Mouse (Mus musculus) embryonic facial prominence, embryonic 14.5 days (tissue): ENCODE data around the gene 2200002D01Rik. TPM values are rescaled to one million over a fixed set of nuclear protein-coding genes. Genes with fewer than 3 reads are reported as not detected.

Experiments used
- ATAC-seq: fragments of 200-750 bp; cut with Nextera tagmentation; 2 replicates; pipeline ENCODE4 v1.8.0; 2017; ENCODE audit warnings: low read depth, moderate number of reproducible peaks, moderate TSS enrichment
- DNase-seq: peaks from one replicate; pipeline ENCODE4 v3.0.0-alpha.2; 2015; ENCODE audit warnings: low spot score
- H3K27ac ChIP-seq: fragments of 300-500 bp; sonication (generic); replicated peaks from 2 replicates; pipeline ENCODE4 v1.5.1; 2014; ENCODE audit warnings: low read depth, mild to moderate bottlenecking, low read length, moderate library complexity
- H3K27me3 ChIP-seq: fragments of 300-500 bp; sonication (generic); replicated peaks from 2 replicates; pipeline ENCODE4 v1.6.1; 2014; ENCODE audit warnings: low read length; ENCODE audit not compliant: control insufficient read depth, insufficient read depth
- H3K36me3 ChIP-seq: fragments of 300-500 bp; sonication (generic); 2 replicates; pipeline ENCODE4 v1.6.1; 2014; ENCODE audit warnings: low read length, mixed read lengths; ENCODE audit not compliant: control insufficient read depth, insufficient read depth
- H3K4me1 ChIP-seq: fragments of 300-500 bp; sonication (generic); 2 replicates; pipeline ENCODE4 v1.6.1; 2014; ENCODE audit warnings: antibody characterized with exemption, low read length; ENCODE audit not compliant: control insufficient read depth, insufficient read depth
- H3K4me2 ChIP-seq: fragments of 300-500 bp; sonication (generic); 2 replicates; pipeline ENCODE4 v1.6.1; 2014; ENCODE audit warnings: low read depth, mild to moderate bottlenecking, low read length, moderate library complexity, mixed read lengths
- H3K4me3 ChIP-seq: fragments of 300-500 bp; sonication (generic); 2 replicates; pipeline ENCODE4 v1.5.1; 2014; ENCODE audit warnings: low read depth, mild to moderate bottlenecking, low read length
- H3K9ac ChIP-seq: fragments of 300-500 bp; sonication (generic); 2 replicates; pipeline ENCODE4 v1.6.1; 2014; ENCODE audit warnings: low read depth, mild to moderate bottlenecking, low read length, moderate library complexity, mixed read lengths
- H3K9me3 ChIP-seq: fragments of 300-500 bp; sonication (generic); 2 replicates; pipeline ENCODE4 v1.6.1; 2016; ENCODE audit warnings: low read length; ENCODE audit not compliant: control insufficient read depth
- WGBS: fragments of 180-500 bp; shearing (Covaris S2); extraction: QIAGEN DNeasy Blood & Tissue Kit; methylation state at CpG from one replicate; pipeline ENCODE4 v1.1.7; 2014; 5-methylcytosine and 5-hydroxymethylcytosine counted together
- polyA plus RNA-seq: library from polyadenylated mRNA; unstranded; fragments of >200 nt; fragmentation: Nextera tagmentation; extraction: Ambion mirVana; gene quantifications from 2 replicates; pipeline ENCODE4 v1.2.1, GENCODE M21; 2014

The 2200002D01Rik gene
- polyA plus RNA-seq, 1 experiment from 2014 or later = 4.3 TPM

GRCm38 (mm10) chr7:29266931-29267330, 18.7 kb upstream of the 2200002D01Rik start:
- DNase-seq (peak; percentile 76), ATAC-seq (peak; percentile 68)
- H3K9me3 ChIP-seq = no peaks in the 10 kb centered on the region
- WGBS = 31% methylated on average over 4 of the region's 4 CpGs
- H3K4me2 ChIP-seq = no peak overlapping the region
- H3K36me3 ChIP-seq = no peaks in the 10 kb centered on the region
- no peak overlapping the region for H3K4me3 ChIP-seq
- no peaks in the 10 kb centered on the region for H3K4me1 ChIP-seq
- H3K9ac ChIP-seq = no peak overlapping the region
- H3K27me3 ChIP-seq = no peaks in the 10 kb centered on the region
- no peak overlapping the region for H3K27ac ChIP-seq

- no peak overlapping the region for H3K9ac ChIP-seq
- no peak overlapping the region for H3K4me2 ChIP-seq
- no peaks in the 10 kb centered on the region for H3K27me3 ChIP-seq
- H3K4me3 ChIP-seq = no peak overlapping the region
- ATAC-seq (no peak), DNase-seq (no peak)
- no peak overlapping the region for H3K27ac ChIP-seq
- no peaks in the 10 kb centered on the region for H3K4me1 ChIP-seq
- no peaks in the 10 kb centered on the region for H3K9me3 ChIP-seq
- H3K36me3 ChIP-seq = no peaks in the 10 kb centered on the region
- 63% methylated on average over 7 of the region's 7 CpGs for WGBS
Measured at GRCm38 (mm10) chr7:29265636-29266035, 17.4 kb upstream of the 2200002D01Rik start.

DNA sequence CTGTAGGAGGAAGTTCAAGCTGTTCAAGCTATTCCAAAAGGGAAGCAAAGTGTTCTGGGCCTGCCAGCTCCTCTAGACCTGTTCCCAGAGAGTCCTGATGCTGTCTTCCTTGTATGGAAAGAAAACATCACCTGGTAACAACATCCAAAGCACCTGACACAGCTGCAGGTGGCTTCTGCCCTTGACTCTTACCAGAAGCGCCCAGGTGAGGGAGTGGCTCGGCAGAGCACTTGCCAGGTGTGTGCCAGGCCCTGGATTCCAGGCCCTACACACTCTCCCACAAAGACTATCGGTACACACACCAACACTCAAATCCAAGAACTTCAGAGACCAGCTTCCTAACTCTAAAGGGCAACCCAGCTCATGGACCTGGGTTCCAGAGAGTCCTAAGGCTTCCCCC, 15.6 kb upstream of the 2200002D01Rik start:
- no peaks in the 10 kb centered on the region for H3K9me3 ChIP-seq
- no peak overlapping the region for H3K4me3 ChIP-seq
- H3K4me1 ChIP-seq = peaks cover 4% of the 10 kb centered on the region; the same call in 1 of the 2 replicates
- no peaks in the 10 kb centered on the region for H3K27me3 ChIP-seq
- DNase-seq (no peak), ATAC-seq (no peak)
- no peaks in the 10 kb centered on the region for H3K36me3 ChIP-seq
- 84% methylated on average over 3 of the region's 3 CpGs for WGBS
- no peak overlapping the region for H3K9ac ChIP-seq
- no peak overlapping the region for H3K4me2 ChIP-seq
- no peak overlapping the region for H3K27ac ChIP-seq

GRCm38 (mm10) chr7:29262151-29262550, 13.9 kb upstream of the 2200002D01Rik start:
- Histone ChIP-seq H3K9me3 (no peaks in the 10 kb centered on the region), H3K4me2 (no peak overlapping the region), H3K4me1 (peaks cover 4% of the 10 kb centered on the region; the same call in 1 of the 2 replicates), H3K9ac (no peak overlapping the region), H3K4me3 (no peak overlapping the region), H3K27me3 (no peaks in the 10 kb centered on the region), H3K27ac (no peak overlapping the region), H3K36me3 (0 out of 2 replicates have a peak, but pooled peaks cover 4% of the 10 kb centered on the region)
- ATAC-seq (no peak), DNase-seq (no peak)
- 52% methylated on average over 6 of the region's 6 CpGs for WGBS

DNA sequence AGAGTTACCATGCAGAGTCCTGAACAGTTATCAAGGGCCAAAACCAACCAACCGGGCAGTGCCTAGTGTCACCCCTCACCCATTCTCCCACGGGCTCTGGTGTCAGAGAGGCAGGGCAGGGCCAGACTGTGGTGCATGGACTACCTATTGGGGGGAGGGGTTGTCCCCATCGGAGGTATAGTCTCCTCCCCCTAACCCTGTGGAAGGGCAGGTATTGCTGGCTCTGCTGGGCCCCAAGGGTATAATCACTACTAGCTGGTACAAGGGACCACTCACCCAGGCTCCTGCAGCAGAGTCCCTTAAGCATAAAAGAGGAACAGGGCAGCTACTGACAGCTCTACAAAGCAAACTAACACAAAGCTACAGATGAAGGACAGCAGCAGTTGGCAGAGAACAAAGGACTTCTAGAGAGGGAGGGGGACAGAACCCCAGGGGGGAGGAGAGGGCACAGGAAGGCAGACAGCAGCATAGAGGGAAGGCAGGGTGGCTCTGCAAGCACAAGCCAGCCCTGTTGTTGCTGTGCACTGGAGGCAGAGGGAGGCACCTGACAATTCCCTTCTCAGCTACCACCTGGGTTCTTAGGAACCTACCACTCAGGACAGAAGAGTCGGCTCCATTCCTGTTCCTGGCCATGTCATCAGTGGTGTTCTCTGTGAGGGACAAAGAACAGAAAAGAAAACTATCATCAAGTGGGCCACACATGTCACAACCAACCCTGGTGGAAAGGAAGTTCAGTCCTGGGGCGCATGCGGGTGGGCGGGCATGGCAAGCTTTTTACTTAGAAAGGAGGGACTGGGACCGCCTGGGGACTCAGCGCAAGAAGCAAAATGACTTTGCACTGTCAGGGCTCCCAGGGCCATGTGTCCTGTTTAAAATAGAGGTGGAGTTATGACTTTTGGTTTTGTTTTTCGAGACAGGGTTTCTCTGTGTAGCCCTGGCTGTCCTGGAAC, 11.8 kb upstream of the 2200002D01Rik start:
- peak; percentile 39 for DNase-seq
- H3K4me3 ChIP-seq = no peak overlapping the region
- no peaks in the 10 kb centered on the region for H3K9me3 ChIP-seq
- no peak overlapping the region for H3K9ac ChIP-seq
- H3K4me2 ChIP-seq = no peak overlapping the region
- no peak overlapping the region for H3K27ac ChIP-seq
- ATAC-seq = peak; percentile 38; the same call in 1 of the 2 replicates
- no peaks in the 10 kb centered on the region for H3K27me3 ChIP-seq
- 0 out of 2 replicates have a peak, but pooled peaks cover 4% of the 10 kb centered on the region for H3K36me3 ChIP-seq
- peaks cover 4% of the 10 kb centered on the region; the same call in 1 of the 2 replicates for H3K4me1 ChIP-seq
- 71% methylated on average over 10 of the region's 10 CpGs for WGBS

DNA sequence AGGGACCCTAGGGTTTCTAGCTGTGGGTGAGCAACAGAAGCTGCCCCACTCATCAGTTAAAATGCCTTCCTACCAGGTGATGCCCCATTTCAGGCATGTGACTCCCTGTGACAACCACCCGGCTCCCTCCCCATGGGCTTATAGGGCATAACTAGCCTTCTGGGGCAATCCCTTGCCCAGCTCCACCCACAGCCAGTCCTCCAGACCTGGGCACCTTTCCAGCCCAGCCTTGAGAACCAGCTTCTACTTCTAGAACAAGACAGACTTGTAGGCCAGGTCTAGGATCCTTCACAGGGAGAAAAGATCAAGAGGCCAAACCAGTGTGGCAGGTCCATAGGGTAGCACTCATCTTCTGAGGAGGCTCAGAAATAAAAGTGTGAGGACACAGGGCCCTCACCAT, 9.1 kb upstream of the 2200002D01Rik start:
- Histone ChIP-seq H3K4me1 (peaks cover 4% of the 10 kb centered on the region; the same call in 1 of the 2 replicates), H3K9ac (no peak overlapping the region), H3K9me3 (no peaks in the 10 kb centered on the region), H3K4me3 (no peak overlapping the region), H3K36me3 (0 out of 2 replicates have a peak, but pooled peaks cover 4% of the 10 kb centered on the region), H3K27me3 (no peaks in the 10 kb centered on the region), H3K27ac (no peak overlapping the region), H3K4me2 (no peak overlapping the region)
- 100% methylated on average over 1 of the region's 1 CpGs for WGBS
- ATAC-seq (no peak), DNase-seq (no peak)

DNA sequence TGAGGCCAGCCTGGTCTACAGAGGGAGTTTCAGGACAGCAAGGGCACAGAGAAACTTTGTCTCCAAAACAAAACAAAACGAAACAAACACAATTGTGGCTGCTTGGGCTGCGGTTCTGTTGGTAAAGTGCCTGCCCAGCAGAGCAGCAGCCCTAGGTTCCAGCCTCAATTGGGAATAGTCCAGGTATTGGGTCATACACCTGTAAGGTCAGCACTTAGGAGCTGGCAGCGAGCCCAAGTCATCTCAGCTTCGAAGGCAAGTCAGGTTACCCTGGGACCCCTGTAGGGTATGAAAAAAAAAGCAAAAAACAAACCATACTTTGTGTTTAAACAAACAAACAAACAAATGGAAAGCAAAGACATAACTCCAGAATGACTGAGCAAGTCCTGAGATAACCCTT, 7.6 kb upstream of the 2200002D01Rik start:
- Histone ChIP-seq H3K9me3 (no peaks in the 10 kb centered on the region), H3K27ac (no peak overlapping the region), H3K4me2 (no peak overlapping the region), H3K9ac (no peak overlapping the region; the same call in 1 of the 2 replicates), H3K36me3 (0 out of 2 replicates have a peak, but pooled peaks cover 4% of the 10 kb centered on the region), H3K4me3 (no peak overlapping the region), H3K4me1 (peaks cover 4% of the 10 kb centered on the region; the same call in 1 of the 2 replicates), H3K27me3 (no peaks in the 10 kb centered on the region)
- DNase-seq = no peak
- ATAC-seq = no peak
- WGBS = 76% methylated on average over 4 of the region's 4 CpGs

DNA sequence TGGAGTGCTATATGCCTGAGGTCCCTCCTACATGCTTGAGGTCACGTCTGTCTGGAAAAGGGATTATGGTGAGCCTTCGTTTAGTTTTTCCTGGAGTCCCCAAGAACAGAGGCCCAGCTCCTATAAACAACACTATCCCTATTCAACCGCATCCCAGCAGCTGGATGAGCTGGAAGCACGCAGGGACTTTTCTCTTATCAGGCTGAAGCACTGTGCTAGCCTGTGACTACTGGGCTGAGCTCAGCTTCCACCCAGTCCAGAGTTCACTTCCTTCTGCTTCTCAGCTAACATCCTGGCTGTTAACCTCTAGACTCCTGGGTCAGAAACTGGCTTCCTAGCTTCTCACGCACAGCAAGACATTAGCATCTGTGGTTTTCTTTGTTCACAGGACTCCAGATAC, 5.6 kb upstream of the 2200002D01Rik start:
- H3K9ac ChIP-seq = 0 out of 2 replicates have a peak overlapping the region, but pooled peaks have one; percentile 4
- H3K4me2 ChIP-seq = no peak overlapping the region
- 0 out of 2 replicates have a peak, but pooled peaks cover 4% of the 10 kb centered on the region for H3K36me3 ChIP-seq
- H3K4me3 ChIP-seq = no peak overlapping the region
- H3K4me1 ChIP-seq = no peaks in the 10 kb centered on the region
- H3K27ac ChIP-seq = no peak overlapping the region
- H3K9me3 ChIP-seq = no peaks in the 10 kb centered on the region
- ATAC-seq = no peak
- H3K27me3 ChIP-seq = no peaks in the 10 kb centered on the region
- WGBS = 45% methylated on average over 5 of the region's 5 CpGs
- no peak for DNase-seq
